Mouse (Mus musculus) layer of hippocampus, adult 18-20 months (tissue): ENCODE results near the gene Armh3. TPM values are rescaled to one million over a fixed set of nuclear protein-coding genes. Genes with fewer than 3 reads are reported as not detected.
"Not testable (repeated sequence)": the region's sequence is repeated elsewhere in the genome, so short reads cannot be mapped to it uniquely, and the experiment has no call there.

Experiments
- DNase-seq, 2 experiments: peaks; one replicate each; pipeline ENCODE4 v3.0.0; 2022; ENCODE audit warnings: low spot score in 2 of 2
- total RNA-seq, 2 experiments: library from RNA; stranded (reverse); gene quantifications; 2 replicates each; pipeline ENCODE4 v1.2.3; 2021

The Armh3 gene
- total RNA-seq, 2 experiments from 2014 or later, result 18.4 to 19.3 TPM

GRCm38 (mm10) chr19:45827736-45828135 lies 170.6 kb downstream of the Armh3 start:
- no peak for DNase-seq

- no peak for DNase-seq
Measured at GRCm38 (mm10) chr19:45827125-45827524, 171.2 kb downstream of the Armh3 start.

- DNase-seq, result no peak
Measured at GRCm38 (mm10) chr19:45826146-45826545, 172.1 kb downstream of the Armh3 start.

GRCm38 (mm10) chr19:45821832-45822231 lies 176.5 kb downstream of the Armh3 start:
- peak in 1 of 2 experiments; percentile 20 for DNase-seq

GRCm38 (mm10) chr19:45817816-45818490 lies 180.3 kb downstream of the Armh3 start:
- DNase-seq, result peak; percentile 39 to 61

GRCm38 (mm10) chr19:45816727-45817126 lies 181.6 kb downstream of the Armh3 start:
- DNase-seq, result no peak

- DNase-seq, result peak; percentile 63 to 72
Measured at GRCm38 (mm10) chr19:45815831-45816405, 182.4 kb downstream of the Armh3 start, which contains the start of gene Kcnip2. Gene Kcnip2, minus strand, starts transcription at chr19:45816061.

GRCm38 (mm10) chr19:45815170-45815569 lies 183.1 kb downstream of the Armh3 start:
- DNase-seq, result no peak

- DNase-seq, result no peak
Measured at GRCm38 (mm10) chr19:45813801-45814200, 184.5 kb downstream of the Armh3 start.

- peak; percentile 75 to 95 for DNase-seq
Measured at GRCm38 (mm10) chr19:45813263-45813662, 185.0 kb downstream of the Armh3 start.

- no peak for DNase-seq
Measured at GRCm38 (mm10) chr19:45812673-45813252, 185.5 kb downstream of the Armh3 start.

- no peak for DNase-seq
Measured at GRCm38 (mm10) chr19:45812115-45812514, 186.2 kb downstream of the Armh3 start.

GRCm38 (mm10) chr19:45811028-45811674 lies 187.1 kb downstream of the Armh3 start:
- DNase-seq, result no peak

GRCm38 (mm10) chr19:45807732-45808131 lies 190.6 kb downstream of the Armh3 start:
- DNase-seq, result no peak

- DNase-seq, result not testable (repeated sequence)
Measured at GRCm38 (mm10) chr19:45805817-45806216, 192.5 kb downstream of the Armh3 start.

- DNase-seq, result no peak
Measured at GRCm38 (mm10) chr19:45804593-45805368, 193.5 kb downstream of the Armh3 start.

- no peak for DNase-seq
Measured at GRCm38 (mm10) chr19:45803408-45803807, 194.9 kb downstream of the Armh3 start.

GRCm38 (mm10) chr19:45802702-45803101 lies 195.6 kb downstream of the Armh3 start:
- no peak for DNase-seq

- DNase-seq, result no peak
Measured at GRCm38 (mm10) chr19:45796879-45797278, 201.4 kb downstream of the Armh3 start.

GRCm38 (mm10) chr19:45796061-45796556 lies 202.2 kb downstream of the Armh3 start:
- no peak for DNase-seq

GRCm38 (mm10) chr19:45795406-45795944 lies 202.8 kb downstream of the Armh3 start:
- no peak for DNase-seq
